Mouse (Mus musculus): Measurements from ENCODE around the gene Pvalb. TPM values are rescaled to one million over a fixed set of nuclear protein-coding genes. Genes with fewer than 3 reads are reported as not detected.

Pvalb gene
- 10 to 100 TPM; 96.5 to 97.2 TPM for total RNA-seq (2021)
- long read RNA-seq, experiment 1, transcript Pvalb-201 (4 exons, 977 nt) = major isoform, 37 of 39 reads
- long read RNA-seq, experiment 1, partial matches to known transcripts = 1 of 39 reads
- long read RNA-seq, experiment 1, other reads (novel, unspliced or antisense) = 1 of 39 reads
- long read RNA-seq, experiment 2, transcript Pvalb-201 (4 exons, 977 nt) = major isoform, 20 of 21 reads
- long read RNA-seq, experiment 2, partial matches to known transcripts = 0 of 21 reads
- long read RNA-seq, experiment 2, other reads (novel, unspliced or antisense) = 1 of 21 reads

GRCm38 (mm10) chr15:78206312-78206711 lies at the start of gene Pvalb:
Pvalb (minus strand) TSS chr15:78206400.
- no peak for DNase-seq (ENCODE audit: extremely low spot score in 1 of 2, low spot score in 2 of 2)
- intact Hi-C loops (cut with DNase I) = no loop called here
- Histone ChIP-seq H3K4me3 (no peak within 1 kb of the TSS), H3K27ac (no peak within 1 kb of the TSS)
- no peak for TF ChIP-seq CTCF (IDR thresholded peaks at IDR 0.05)

- intact Hi-C loops (cut with DNase I) = no loop called here
Observed at GRCm38 (mm10) chr15:78254751-78255150, 48.6 kb upstream of the Pvalb start.

GRCm38 (mm10) chr15:78248410-78248809 lies 42.2 kb upstream of the Pvalb start:
- H3K4me3 ChIP-seq = no peak overlapping the region
- no peak for DNase-seq (ENCODE audit: extremely low spot score in 1 of 2, low spot score in 2 of 2)
- no peak overlapping the region for H3K27ac ChIP-seq
- TF ChIP-seq CTCF (IDR thresholded peaks at IDR 0.05) = no peak
- intact Hi-C loops (cut with DNase I) = no loop called here

More at GRCm38 (mm10) chr15:78254751-78255150, 48.6 kb upstream of the Pvalb start:
- peak; percentile 37 to 54 for DNase-seq (ENCODE audit: extremely low spot score in 1 of 2, low spot score in 2 of 2)
- Histone ChIP-seq H3K4me3 (no peak overlapping the region), H3K27ac (no peak overlapping the region)
- peak; percentile 54 for TF ChIP-seq CTCF (IDR thresholded peaks at IDR 0.05)

GRCm38 (mm10) chr15:78247659-78248058 lies 41.5 kb upstream of the Pvalb start:
- intact Hi-C loops (cut with DNase I) = no loop called here
- Histone ChIP-seq H3K4me3 (no peak overlapping the region), H3K27ac (no peak overlapping the region)
- TF ChIP-seq CTCF (IDR thresholded peaks at IDR 0.05) = no peak
- DNase-seq (ENCODE audit: extremely low spot score in 1 of 2, low spot score in 2 of 2) = no peak

- DNase-seq (ENCODE audit: extremely low spot score in 1 of 2, low spot score in 2 of 2) = no peak
- intact Hi-C loops (cut with DNase I) = no loop called here
- Histone ChIP-seq H3K27ac (no peak overlapping the region), H3K4me3 (no peak overlapping the region)
- TF ChIP-seq CTCF (IDR thresholded peaks at IDR 0.05) = no peak
Observed at GRCm38 (mm10) chr15:78246143-78247116, 40.2 kb upstream of the Pvalb start.

- Histone ChIP-seq H3K4me3 (no peak within 1 kb of the TSS), H3K27ac (no peak within 1 kb of the TSS)
- no peak for DNase-seq (ENCODE audit: extremely low spot score in 1 of 2, low spot score in 2 of 2)
- intact Hi-C loops (cut with DNase I) = no loop called here
- TF ChIP-seq CTCF (IDR thresholded peaks at IDR 0.05) = no peak
Observed at GRCm38 (mm10) chr15:78244695-78245492, 38.7 kb upstream of the Pvalb start, which contains the start of gene Ncf4. Ncf4 (plus strand) TSS chr15:78244801.

- DNase-seq (ENCODE audit: extremely low spot score in 1 of 2, low spot score in 2 of 2) = no peak
- intact Hi-C loops (cut with DNase I) = no loop called here
- no peak overlapping the region for H3K4me3 ChIP-seq
- no peak overlapping the region for H3K27ac ChIP-seq
- TF ChIP-seq CTCF (IDR thresholded peaks at IDR 0.05) = no peak
Observed at GRCm38 (mm10) chr15:78243774-78244173, 37.6 kb upstream of the Pvalb start.

GRCm38 (mm10) chr15:78243061-78243460 lies 36.9 kb upstream of the Pvalb start:
- no peak for DNase-seq (ENCODE audit: extremely low spot score in 1 of 2, low spot score in 2 of 2)
- intact Hi-C loops (cut with DNase I) = no loop called here
- no peak for TF ChIP-seq CTCF (IDR thresholded peaks at IDR 0.05)
- no peak overlapping the region for H3K27ac ChIP-seq
- no peak overlapping the region for H3K4me3 ChIP-seq

GRCm38 (mm10) chr15:78241335-78241734 lies 35.1 kb upstream of the Pvalb start:
- no peak overlapping the region for H3K4me3 ChIP-seq
- intact Hi-C loops (cut with DNase I) = no loop called here
- H3K27ac ChIP-seq = no peak overlapping the region
- DNase-seq (ENCODE audit: extremely low spot score in 1 of 2, low spot score in 2 of 2) = no peak
- TF ChIP-seq CTCF (IDR thresholded peaks at IDR 0.05) = no peak

- no peak overlapping the region for H3K4me3 ChIP-seq
- intact Hi-C loops (cut with DNase I) = loop anchor here (1.0 to 5.0 kb wide), 2 partner anchors 62 to 258 kb away; no protein-coding TSS in a partner anchor
- TF ChIP-seq CTCF (IDR thresholded peaks at IDR 0.05) = no peak
- H3K27ac ChIP-seq = no peak overlapping the region
- DNase-seq (ENCODE audit: extremely low spot score in 1 of 2, low spot score in 2 of 2) = no peak
Observed at GRCm38 (mm10) chr15:78239956-78240617, 33.9 kb upstream of the Pvalb start.

GRCm38 (mm10) chr15:78239453-78239852 lies 33.3 kb upstream of the Pvalb start:
- no peak overlapping the region for H3K27ac ChIP-seq
- peak; percentile 95 for TF ChIP-seq CTCF (IDR thresholded peaks at IDR 0.05)
- intact Hi-C loops (cut with DNase I) = loop anchor here (1.0 to 5.0 kb wide), 2 partner anchors 61 to 257 kb away; no protein-coding TSS in a partner anchor

More at GRCm38 (mm10) chr15:78239453-78239852, 33.3 kb upstream of the Pvalb start:
- H3K4me3 ChIP-seq = no peak overlapping the region
- DNase-seq (ENCODE audit: extremely low spot score in 1 of 2, low spot score in 2 of 2) = peak; percentile 34 to 47

Measured in left cerebral cortex, adult 2 months (tissue).